Mouse (Mus musculus): ENCODE results near the gene Adgre1. TPM values are rescaled to one million over a fixed set of nuclear protein-coding genes. Genes with fewer than 3 reads are reported as not detected.

Gene Adgre1
- polyA plus RNA-seq, 2 experiments from 2014 or later, result 0.79 to 2.9 TPM

Other genes with a start within 250 kb of the Adgre1 start
- gene Cd70, start 208.9 kb upstream of the Adgre1 start, polyA plus RNA-seq (2017; shearing (Covaris generic)), result under 1 TPM in 1 of 2 experiments, not detected in 1; 0.52 TPM
- 10 to 100 TPM in 1 of 2 experiments, 1 to 10 TPM in 1; 5.9 to 11.7 TPM for gene Tnfsf14, start 164.5 kb upstream of the Adgre1 start, polyA plus RNA-seq (2017; shearing (Covaris generic))
- gene C3, start 130.6 kb upstream of the Adgre1 start, polyA plus RNA-seq (2017; shearing (Covaris generic)), result 1 to 10 TPM in 1 of 2 experiments, under 1 TPM in 1; 0.85 to 1.3 TPM
- 10 to 100 TPM; 62.0 to 94.4 TPM for gene Gpr108, start 110.2 kb upstream of the Adgre1 start, polyA plus RNA-seq (2017; shearing (Covaris generic))
- gene Trip10, start 109.2 kb upstream of the Adgre1 start, polyA plus RNA-seq (2017; shearing (Covaris generic)), result 1 to 10 TPM; 2.6 to 3.6 TPM
- 100 to 1,000 TPM in 1 of 2 experiments, 10 to 100 TPM in 1; 88.9 to 130 TPM for gene Vav1, start 79.6 kb upstream of the Adgre1 start, polyA plus RNA-seq (2017; shearing (Covaris generic))
- under 1 TPM in 1 of 2 experiments, not detected in 1; 0.07 TPM for gene Vmn2r120, start 186.8 kb downstream of the Adgre1 start, polyA plus RNA-seq (2017; shearing (Covaris generic))

Measured in CD4-positive, CD25-positive, alpha-beta regulatory T cell, adult 4 months (primary cell).